Mouse (Mus musculus): ENCODE measurements around the gene Lhfpl3.
"Not testable (repeated sequence)": the region's sequence is repeated elsewhere in the genome, so short reads cannot be mapped to it uniquely, and the experiment has no call there.

Gene Lhfpl3

GRCm38 (mm10) chr5:22745885-22746532 lies at the start of gene Lhfpl3:
Lhfpl3 (plus strand) TSS chr5:22746059.
- in situ Hi-C loops (cut with MboI, MseI): no loop called here

GRCm38 (mm10) chr5:22706271-22706670 lies 39.6 kb upstream of the Lhfpl3 start:
- in situ Hi-C loops (cut with MboI, MseI): not testable (repeated sequence)

- in situ Hi-C loops (cut with MboI, MseI): no loop called here
These were observed 352 bp upstream of the Lhfpl3 start for GRCm38 (mm10) chr5:22745529-22745884.

- in situ Hi-C loops (cut with MboI, MseI): no loop called here
These were observed 718 bp downstream of the Lhfpl3 start for GRCm38 (mm10) chr5:22746533-22747021.

GRCm38 (mm10) chr5:22747305-22747704 lies 1.4 kb downstream of the Lhfpl3 start:
- in situ Hi-C loops (cut with MboI, MseI): no loop called here

- in situ Hi-C loops (cut with MboI, MseI): no loop called here
These were observed 11.4 kb downstream of the Lhfpl3 start for GRCm38 (mm10) chr5:22757261-22757660.

- in situ Hi-C loops (cut with MboI, MseI): no loop called here
These were observed 24.9 kb downstream of the Lhfpl3 start for GRCm38 (mm10) chr5:22770726-22771125.

GRCm38 (mm10) chr5:22795361-22795760 lies 49.5 kb downstream of the Lhfpl3 start:
- in situ Hi-C loops (cut with MboI, MseI): no loop called here

- in situ Hi-C loops (cut with MboI, MseI): no loop called here
These were observed 67.6 kb downstream of the Lhfpl3 start for GRCm38 (mm10) chr5:22813426-22813825.

GRCm38 (mm10) chr5:22829822-22830450 lies 84.1 kb downstream of the Lhfpl3 start:
- in situ Hi-C loops (cut with MboI, MseI): no loop called here

- in situ Hi-C loops (cut with MboI, MseI): no loop called here
These were observed 105.7 kb downstream of the Lhfpl3 start for GRCm38 (mm10) chr5:22851572-22851971.

- in situ Hi-C loops (cut with MboI, MseI): no loop called here
These were observed 107.6 kb downstream of the Lhfpl3 start for GRCm38 (mm10) chr5:22853503-22853902.

- in situ Hi-C loops (cut with MboI, MseI): no loop called here
These were observed 110.6 kb downstream of the Lhfpl3 start for GRCm38 (mm10) chr5:22856480-22856879.

- in situ Hi-C loops (cut with MboI, MseI): no loop called here
These were observed 115.5 kb downstream of the Lhfpl3 start for GRCm38 (mm10) chr5:22861399-22861798.

GRCm38 (mm10) chr5:22869031-22869430 lies 123.2 kb downstream of the Lhfpl3 start:
- in situ Hi-C loops (cut with MboI, MseI): no loop called here

- in situ Hi-C loops (cut with MboI, MseI): no loop called here
These were observed 126.6 kb downstream of the Lhfpl3 start for GRCm38 (mm10) chr5:22872417-22872816.

GRCm38 (mm10) chr5:22888345-22888744 lies 142.5 kb downstream of the Lhfpl3 start:
- in situ Hi-C loops (cut with MboI, MseI): no loop called here

- in situ Hi-C loops (cut with MboI, MseI): no loop called here
These were observed 143.6 kb downstream of the Lhfpl3 start for GRCm38 (mm10) chr5:22889481-22889880.

- in situ Hi-C loops (cut with MboI, MseI): no loop called here
These were observed 151.4 kb downstream of the Lhfpl3 start for GRCm38 (mm10) chr5:22897228-22897627.

GRCm38 (mm10) chr5:22897656-22898289 lies 151.9 kb downstream of the Lhfpl3 start:
- in situ Hi-C loops (cut with MboI, MseI): no loop called here

GRCm38 (mm10) chr5:22898593-22898992 lies 152.7 kb downstream of the Lhfpl3 start:
- in situ Hi-C loops (cut with MboI, MseI): no loop called here

GRCm38 (mm10) chr5:22899913-22900312 lies 154.1 kb downstream of the Lhfpl3 start:
- in situ Hi-C loops (cut with MboI, MseI): no loop called here

- in situ Hi-C loops (cut with MboI, MseI): loop anchor here (10.0 kb wide), 1 partner anchor 1522 kb away; no protein-coding TSS in a partner anchor
These were observed 171.3 kb downstream of the Lhfpl3 start for GRCm38 (mm10) chr5:22917197-22917596.

Measured in regulatory T cell (primary cell).